Mouse (Mus musculus): Measurements from ENCODE around the gene Prkcz. TPM values are rescaled to one million over a fixed set of nuclear protein-coding genes. Genes with fewer than 3 reads are reported as not detected.

The Prkcz gene
- total and polyA plus RNA-seq, 3 experiments = 0.16 to 11.8 (median 1.6) TPM

DNA sequence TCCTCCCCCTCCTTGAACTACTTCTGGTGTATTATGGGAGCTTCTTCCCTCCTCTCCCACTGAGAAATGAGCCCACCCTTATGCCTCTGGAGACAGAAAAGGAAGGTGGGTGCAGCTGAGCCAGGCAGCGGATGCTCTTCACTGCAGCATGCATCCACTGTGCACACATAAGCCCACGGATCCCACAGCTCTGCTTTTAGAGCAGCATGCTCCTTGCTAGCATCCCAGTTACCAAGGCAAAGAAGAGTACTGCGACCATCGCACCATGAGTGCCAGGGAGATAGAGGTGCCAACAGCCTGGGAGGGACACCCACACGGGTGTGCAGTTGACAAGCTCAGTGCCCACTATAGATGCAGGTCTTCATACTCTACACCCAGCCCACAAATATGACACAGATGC lies 34.3 kb upstream of the Prkcz start:
- Histone ChIP-seq H3K9ac (ENCODE audit: insufficient read depth, low read depth) (no peak overlapping the region), H3K4me2 (ENCODE audit: insufficient read depth, low read depth, poor library complexity, severe bottlenecking) (no peak overlapping the region), H3K4me3 (replicated peaks in 1 of 3; ENCODE audit: low read depth in 2 of 3, low read length in 2 of 3, poor library complexity in 1 of 3) (no peak overlapping the region), H3K27ac (ENCODE audit: insufficient read depth, low read depth) (no peak overlapping the region), H3K36me3 (replicated peaks in 1 of 2; ENCODE audit: control insufficient read depth in 1 of 2, insufficient read depth in 1 of 2, low read length in 1 of 2) (no peaks in the 10 kb centered on the region), H3K27me3 (replicated peaks) (peaks cover 87% of the 10 kb centered on the region), H3K9me3 (replicated peaks; ENCODE audit: low read length) (peaks cover 8% of the 10 kb centered on the region), H3K79me2 (replicated peaks; ENCODE audit: control insufficient read depth, extremely low read depth, insufficient read depth, poor library complexity, severe bottlenecking) (no peaks in the 10 kb centered on the region), H3K4me1 (ENCODE audit: control insufficient read depth in 1 of 2, insufficient read depth in 2 of 2) (peaks cover 0 to 3% of the 10 kb centered on the region in 2 experiments; a peak in 1 of 4 replicates)
- no peak for TF ChIP-seq ELF1 (IDR thresholded peaks at IDR 0.05; ENCODE audit: low read depth, low read length)
- TF ChIP-seq NRF1 (IDR thresholded peaks at IDR 0.05; ENCODE audit: low read depth, low read length) = no peak
- no peak for TF ChIP-seq UBTF (IDR thresholded peaks at IDR 0.05; ENCODE audit: low read depth, low read length)
- no peak for TF ChIP-seq GABPA (IDR thresholded peaks at IDR 0.05; ENCODE audit: insufficient replicate concordance, low read depth, low read length)
- TF ChIP-seq CHD2 (IDR thresholded peaks at IDR 0.05; ENCODE audit: low read length) = no peak
- in situ Hi-C loops (cut with MboI; ENCODE audit: low pct_ligation_motif_present, low pct_unique_long_range_greater_than_20kb, low sequenced_read_pairs) = no loop called here
- DNase-seq (ENCODE audit: extremely low read depth) = no peak
- dilution Hi-C loops (cut with MboI; ENCODE audit: extremely low pct_ligation_motif_present, extremely low pct_unique_long_range_greater_than_20kb, low sequenced_read_pairs) = no loop called here

DNA sequence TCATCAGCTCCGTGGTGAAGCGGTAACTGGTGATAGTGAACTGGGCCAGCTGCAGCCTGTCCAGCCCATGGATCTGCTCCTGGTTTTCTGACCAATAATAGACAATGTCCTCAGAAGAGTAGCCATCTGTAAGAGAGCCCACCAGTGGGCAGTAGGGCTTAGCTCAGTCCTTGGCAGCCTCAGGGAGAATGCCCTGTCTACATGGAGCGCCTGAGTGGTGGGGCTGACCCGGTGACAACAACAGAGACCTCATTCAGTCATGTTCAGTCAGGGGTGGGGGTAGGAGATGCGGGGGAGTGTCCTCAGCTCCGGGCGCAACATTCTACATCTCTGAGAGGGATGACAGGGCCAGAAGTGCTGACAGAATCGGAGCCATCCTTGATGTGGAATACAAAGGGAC lies 26.0 kb upstream of the Prkcz start:
- Histone ChIP-seq H3K4me2 (ENCODE audit: insufficient read depth, low read depth, poor library complexity, severe bottlenecking) (no peak overlapping the region), H3K36me3 (replicated peaks in 1 of 2; ENCODE audit: control insufficient read depth in 1 of 2, insufficient read depth in 1 of 2, low read length in 1 of 2) (no peaks in the 10 kb centered on the region), H3K79me2 (replicated peaks; ENCODE audit: control insufficient read depth, extremely low read depth, insufficient read depth, poor library complexity, severe bottlenecking) (no peaks in the 10 kb centered on the region), H3K27ac (ENCODE audit: insufficient read depth, low read depth) (no peak overlapping the region), H3K9me3 (replicated peaks; ENCODE audit: low read length) (peaks cover 5% of the 10 kb centered on the region), H3K9ac (ENCODE audit: insufficient read depth, low read depth) (no peak overlapping the region), H3K4me1 (ENCODE audit: control insufficient read depth in 1 of 2, insufficient read depth in 2 of 2) (no peaks in the 10 kb centered on the region), H3K27me3 (replicated peaks) (peaks cover 93% of the 10 kb centered on the region), H3K4me3 (replicated peaks in 1 of 3; ENCODE audit: low read depth in 2 of 3, low read length in 2 of 3, poor library complexity in 1 of 3) (no peak overlapping the region)
- no peak for DNase-seq (ENCODE audit: extremely low read depth)
- in situ Hi-C loops (cut with MboI; ENCODE audit: low pct_ligation_motif_present, low pct_unique_long_range_greater_than_20kb, low sequenced_read_pairs) = no loop called here
- TF ChIP-seq ZMIZ1 (IDR thresholded peaks at IDR 0.05; ENCODE audit: low read depth, low read length) = no peak
- no peak for TF ChIP-seq POLR2AphosphoS2 (IDR thresholded peaks at IDR 0.05; ENCODE audit: low read depth, low read length)
- TF ChIP-seq ZNF384 (IDR thresholded peaks at IDR 0.05; ENCODE audit: low read depth, low read length) = no peak
- TF ChIP-seq USF1 (IDR thresholded peaks at IDR 0.05; ENCODE audit: low read depth, low read length) = no peak
- no peak for TF ChIP-seq IRF4 (IDR thresholded peaks at IDR 0.05; ENCODE audit: low read depth, low read length)
- no peak for TF ChIP-seq TCF12 (IDR thresholded peaks at IDR 0.05; ENCODE audit: low read depth, low read length)
- TF ChIP-seq BHLHE40 (IDR thresholded peaks at IDR 0.05; ENCODE audit: low read depth, low read length) = no peak
- TF ChIP-seq MXI1 (IDR thresholded peaks at IDR 0.05; ENCODE audit: low read depth, low read length) = no peak
- TF ChIP-seq JUN (IDR thresholded peaks at IDR 0.05; ENCODE audit: insufficient read depth, low read depth, low read length) = no peak
- no peak for TF ChIP-seq GABPA (IDR thresholded peaks at IDR 0.05; ENCODE audit: insufficient replicate concordance, low read depth, low read length)
- TF ChIP-seq MAX (IDR thresholded peaks at IDR 0.05; ENCODE audit: low read length) = no peak
- no peak for TF ChIP-seq CHD1 (IDR thresholded peaks at IDR 0.05; ENCODE audit: low read depth, low read length)
- TF ChIP-seq POLR2A (IDR thresholded peaks at IDR 0.05; ENCODE audit: low read depth, low read length) = no peak
- no peak for TF ChIP-seq SIN3A (IDR thresholded peaks at IDR 0.05; ENCODE audit: low read length)
- TF ChIP-seq EP300 (IDR thresholded peaks at IDR 0.05; ENCODE audit: low read length) = no peak
- no peak for TF ChIP-seq RAD21 (IDR thresholded peaks at IDR 0.05; ENCODE audit: low read depth, low read length)
- TF ChIP-seq CTCF (conservative IDR thresholded peaks at IDR 0.05 in 1 of 2, IDR thresholded peaks at IDR 0.05 in 1 of 2; ENCODE audit: low read depth in 2 of 2, low read length in 2 of 2) = no peak
- no peak for TF ChIP-seq RCOR1 (conservative IDR thresholded peaks at IDR 0.05; ENCODE audit: low read depth, low read length)
- no peak for TF ChIP-seq PAX5 (IDR thresholded peaks at IDR 0.05; ENCODE audit: low read length)
- no peak for TF ChIP-seq ZKSCAN1 (IDR thresholded peaks at IDR 0.05; ENCODE audit: borderline replicate concordance, low read depth, low read length)
- dilution Hi-C loops (cut with MboI; ENCODE audit: extremely low pct_ligation_motif_present, extremely low pct_unique_long_range_greater_than_20kb, low sequenced_read_pairs) = no loop called here
